Mouse (Mus musculus) megakaryocyte, embryonic 14.5 days (primary cell): ENCODE measurements around the gene Cd248.

Experiments used
- FLI1 ChIP-seq: IDR thresholded peaks from 2 replicates; pipeline ENCODE4 v1.6.1; 2012; ENCODE audit warnings: low read length, inconsistent platforms, mixed read lengths
- GATA1 ChIP-seq: IDR thresholded peaks from 3 replicates; pipeline ENCODE4 v1.6.1; 2012; ENCODE audit warnings: mixed read lengths, low read length, inconsistent platforms, borderline replicate concordance

- TF ChIP-seq GATA1 (no peak), FLI1 (no peak)
Measured at GRCm38 (mm10) chr19:5089324-5089723, 21.4 kb downstream of the Cd248 start.
